Mouse (Mus musculus) left cerebral cortex, adult 2 months (tissue): ENCODE measurements around the gene Tmed8. TPM values are rescaled to one million over a fixed set of nuclear protein-coding genes. Genes with fewer than 3 reads are reported as not detected.
"Not testable (repeated sequence)": the region's sequence is repeated elsewhere in the genome, so short reads cannot be mapped to it uniquely, and the experiment has no call there.

Source experiments
- DNase-seq, 2 experiments: peaks; one replicate each; pipeline ENCODE4 v3.0.0; 2021 to 2022; ENCODE audit warnings: low spot score in 2 of 2, mixed read lengths in 1 of 2; ENCODE audit errors: extremely low spot score in 1 of 2
- H3K27ac ChIP-seq: fragments of 200-600 bp; 2 replicates; pipeline ENCODE4 v1.8.1; 2022
- H3K4me3 ChIP-seq: fragments of 200-600 bp; 2 replicates; pipeline ENCODE4 v1.8.1; 2022
- CTCF ChIP-seq: fragments of 200-600 bp; IDR thresholded peaks from 2 replicates; pipeline ENCODE4 v1.8.1; 2022; ENCODE audit warnings: antibody characterized with exemption, mild to moderate bottlenecking, moderate library complexity
- intact Hi-C: fragments of 180-260 bp; cut with DNase I; formaldehyde crosslinking; loops from one replicate; pipeline ENCODE4 v1.15.1; 2025
- long read RNA-seq, 2 experiments: library from polyadenylated mRNA; stranded (forward); transcript quantifications; one replicate each; pipeline ENCODE4 v2.0.0; 2021; ENCODE audit warnings: borderline mapping rate in 2 of 2
- total RNA-seq, 2 experiments: library from RNA; stranded (reverse); gene quantifications; 2 replicates each; pipeline ENCODE4 v1.2.3; 2021

The Tmed8 gene
- 10 to 100 TPM; 27.5 to 29.5 TPM for total RNA-seq
- long read RNA-seq, experiment 1, full-length matches to known transcripts: 17 of 27 reads
- long read RNA-seq, experiment 1, partial matches to known transcripts: 1 of 27 reads
- long read RNA-seq, experiment 1, other reads (novel, unspliced or antisense): 9 of 27 reads
- long read RNA-seq, experiment 2, full-length matches to known transcripts: 4 of 18 reads
- long read RNA-seq, experiment 2, partial matches to known transcripts: 0 of 18 reads
- long read RNA-seq, experiment 2, other reads (novel, unspliced or antisense): 14 of 18 reads

- peak; percentile 78 to 81 for DNase-seq
- H3K27ac ChIP-seq: peak within 1 kb of the TSS; percentile 93
- no peak for TF ChIP-seq CTCF
- intact Hi-C loops: loop anchor here (5.0 kb wide), 1 partner anchor 53 kb away; the partner anchor contains the start of genes Gstz1 and Pomt2
- peak within 1 kb of the TSS; percentile 98 for H3K4me3 ChIP-seq
These were observed at the start of gene Tmed8 for GRCm38 (mm10) chr12:87199973-87200586. Gene Tmed8 (minus strand): TSS chr12:87200454.

- Histone ChIP-seq H3K27ac (no peak within 1 kb of the TSS), H3K4me3 (no peak within 1 kb of the TSS)
- no peak for TF ChIP-seq CTCF
- no peak for DNase-seq
- intact Hi-C loops: no loop called here
These were observed 38.4 kb upstream of the Tmed8 start, which contains the start of gene Noxred1 for GRCm38 (mm10) chr12:87238632-87239031. Gene Noxred1 (minus strand): TSS chr12:87238732.

GRCm38 (mm10) chr12:87236882-87237483, 36.7 kb upstream of the Tmed8 start:
- TF ChIP-seq CTCF: no peak
- Histone ChIP-seq H3K27ac (no peak overlapping the region), H3K4me3 (no peak overlapping the region)
- intact Hi-C loops: no loop called here
- DNase-seq: no peak

DNA sequence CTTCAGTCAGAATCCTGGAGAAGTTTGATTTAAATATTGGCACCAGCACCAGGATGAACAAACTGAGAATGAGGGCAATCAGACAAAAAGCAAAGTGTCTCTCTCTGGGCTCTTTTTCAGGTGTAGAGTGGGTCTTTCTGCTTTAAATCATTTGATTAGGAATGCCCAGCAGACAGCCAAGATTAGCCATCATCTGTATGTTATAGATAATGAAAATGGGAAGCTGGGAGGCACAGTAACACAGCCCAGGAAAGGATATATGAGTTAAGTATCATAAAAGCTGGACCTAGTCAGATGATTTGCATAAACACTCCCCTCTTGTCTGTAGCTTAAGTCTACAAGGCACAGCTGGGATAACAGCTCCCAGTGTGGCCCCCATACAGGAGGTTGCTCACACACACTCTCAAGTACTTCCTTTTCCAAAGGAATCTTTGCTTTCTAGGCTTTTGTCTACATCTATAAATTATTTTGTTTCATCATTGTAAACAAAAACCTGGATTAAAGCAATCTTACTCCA, 30.2 kb upstream of the Tmed8 start:
- no peak for TF ChIP-seq CTCF
- Histone ChIP-seq H3K4me3 (no peak overlapping the region), H3K27ac (no peak overlapping the region)
- intact Hi-C loops: no loop called here
- DNase-seq: no peak

GRCm38 (mm10) chr12:87229633-87230032, 29.4 kb upstream of the Tmed8 start:
- intact Hi-C loops: no loop called here
- DNase-seq: no peak
- Histone ChIP-seq H3K27ac (no peak overlapping the region), H3K4me3 (no peak overlapping the region)
- no peak for TF ChIP-seq CTCF

GRCm38 (mm10) chr12:87226801-87227200, 26.5 kb upstream of the Tmed8 start:
- Histone ChIP-seq H3K27ac (no peak overlapping the region), H3K4me3 (no peak overlapping the region)
- TF ChIP-seq CTCF: no peak
- no peak for DNase-seq
- intact Hi-C loops: no loop called here

DNA sequence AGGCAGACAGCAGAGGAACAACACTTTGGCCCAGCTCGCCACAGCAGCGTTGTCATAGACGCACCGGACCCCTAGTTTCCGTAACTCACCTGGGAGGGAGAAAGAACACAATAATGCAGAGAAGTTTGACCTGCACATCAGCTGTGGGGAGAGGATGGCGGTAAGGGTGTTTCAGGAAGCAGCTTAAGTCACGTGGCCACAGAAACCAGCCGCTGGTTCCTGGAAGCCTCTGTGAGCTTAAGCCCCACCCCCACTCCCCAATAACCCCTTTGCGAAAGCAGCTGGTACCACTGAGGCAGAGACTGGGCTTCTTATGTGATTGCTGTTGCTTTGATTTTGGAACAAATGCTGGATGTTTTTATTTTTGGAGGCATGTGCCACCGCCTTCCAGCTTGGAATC, 24.7 kb upstream of the Tmed8 start:
- H3K27ac ChIP-seq: no peak overlapping the region
- no peak for DNase-seq
- no peak overlapping the region for H3K4me3 ChIP-seq
- TF ChIP-seq CTCF: no peak
- intact Hi-C loops: no loop called here

GRCm38 (mm10) chr12:87219362-87219761, 19.1 kb upstream of the Tmed8 start:
- no peak for TF ChIP-seq CTCF
- DNase-seq: no peak
- intact Hi-C loops: no loop called here
- H3K27ac ChIP-seq: no peak overlapping the region
- H3K4me3 ChIP-seq: no peak overlapping the region

- TF ChIP-seq CTCF: no peak
- intact Hi-C loops: no loop called here
- Histone ChIP-seq H3K4me3 (no peak overlapping the region), H3K27ac (no peak overlapping the region)
- no peak for DNase-seq
These were observed 17.3 kb upstream of the Tmed8 start for GRCm38 (mm10) chr12:87217596-87217995.

DNA sequence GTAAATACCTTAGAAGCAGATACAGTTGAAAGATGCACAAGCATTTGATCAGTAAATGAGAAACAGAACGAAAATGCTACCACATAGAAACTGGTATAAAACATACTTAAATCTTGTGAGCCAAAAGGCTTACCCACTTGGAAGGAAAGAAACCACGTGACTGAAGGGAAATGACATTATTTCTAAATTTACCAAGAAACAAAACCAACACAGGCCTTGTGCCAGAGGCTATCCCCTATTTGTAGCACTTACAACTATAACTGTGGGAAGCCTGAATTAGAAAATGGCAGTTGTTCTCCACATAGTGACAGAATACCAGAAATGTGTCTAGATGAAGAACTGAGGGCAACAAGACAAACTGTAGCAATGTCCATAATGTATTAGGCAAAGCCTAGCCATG, 15.8 kb upstream of the Tmed8 start:
- no peak for DNase-seq
- Histone ChIP-seq H3K27ac (no peak overlapping the region), H3K4me3 (no peak overlapping the region)
- intact Hi-C loops: no loop called here
- TF ChIP-seq CTCF: no peak

DNA sequence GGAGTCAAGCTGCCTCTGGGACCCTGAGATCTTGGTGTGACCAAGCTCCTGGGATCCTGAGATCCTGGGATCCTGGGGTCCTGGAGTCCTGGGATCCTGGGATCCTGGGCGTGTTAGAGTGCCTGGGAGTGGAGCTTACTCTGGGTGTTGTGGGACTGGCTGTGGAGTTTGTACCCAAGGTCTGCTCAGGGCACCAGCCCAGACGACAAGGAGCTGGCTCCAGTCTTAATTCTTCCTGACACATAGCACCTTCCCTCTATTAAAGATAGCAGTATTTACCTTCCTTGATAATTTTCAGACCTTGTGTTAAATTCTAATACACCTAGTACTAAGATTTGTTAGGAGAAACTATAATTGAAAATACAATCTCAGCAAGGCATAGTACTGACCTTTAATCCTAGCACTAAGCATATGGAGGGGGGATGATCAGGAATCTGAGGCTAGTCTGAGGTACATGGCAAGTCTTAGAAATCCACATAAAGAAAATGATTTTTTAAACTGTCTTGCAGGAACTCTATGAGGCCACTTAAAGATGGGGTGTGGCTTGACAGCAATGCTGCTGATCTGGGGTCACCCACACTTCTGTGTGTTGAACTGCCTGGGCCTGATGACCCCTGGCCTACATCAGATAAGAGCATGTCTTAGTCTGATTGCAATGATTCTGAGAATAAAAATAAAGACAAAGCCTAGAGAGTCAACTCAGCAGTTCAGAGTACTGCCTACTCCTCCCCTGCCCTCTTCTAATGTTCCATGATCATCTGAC, 12.8 kb upstream of the Tmed8 start:
- no peak for DNase-seq
- intact Hi-C loops: no loop called here
- no peak overlapping the region for H3K27ac ChIP-seq
- TF ChIP-seq CTCF: no peak
- H3K4me3 ChIP-seq: no peak overlapping the region

DNA sequence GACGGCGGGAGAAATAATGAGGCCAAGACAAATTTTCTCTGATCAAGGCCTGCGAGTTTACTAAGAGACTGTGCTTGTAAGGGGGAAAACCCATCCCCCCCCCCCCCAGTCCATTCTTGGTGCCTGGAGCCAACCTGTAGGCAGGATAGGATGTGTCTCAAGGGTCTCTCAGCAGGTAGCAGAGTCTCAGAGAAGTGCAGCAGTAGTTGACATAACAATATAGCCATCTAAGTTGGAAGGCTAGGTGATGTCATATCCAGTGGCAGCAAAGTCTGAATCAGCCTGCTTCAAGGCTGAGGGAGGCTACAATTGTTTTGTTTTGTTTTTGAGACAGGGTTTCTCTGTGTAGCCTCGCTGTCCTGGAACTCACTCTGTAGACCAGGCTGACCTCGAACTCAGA, 5.5 kb upstream of the Tmed8 start:
- H3K4me3 ChIP-seq, DNase-seq, H3K27ac ChIP-seq, intact Hi-C loops: not testable (repeated sequence)
